Mouse (Mus musculus): ENCODE data around the gene Fktn. TPM values are rescaled to one million over a fixed set of nuclear protein-coding genes. Genes with fewer than 3 reads are reported as not detected.
"Not testable (repeated sequence)": the region's sequence is repeated elsewhere in the genome, so short reads cannot be mapped to it uniquely, and the experiment has no call there.

Fktn gene
- 4.3 and 4.4 TPM in 2 replicates for polyA plus RNA-seq (2015; fragmentation: Nextera tagmentation; extraction: Ambion mirVana)

- no peak for DNase-seq (ENCODE audit: low spot score)
Observed at GRCm38 (mm10) chr4:53713704-53714050, at the start of gene Fktn. Gene Fktn (plus strand): TSS chr4:53713998.

GRCm38 (mm10) chr4:53682092-53682491 lies 31.7 kb upstream of the Fktn start:
- no peak for DNase-seq (ENCODE audit: low spot score)

DNA sequence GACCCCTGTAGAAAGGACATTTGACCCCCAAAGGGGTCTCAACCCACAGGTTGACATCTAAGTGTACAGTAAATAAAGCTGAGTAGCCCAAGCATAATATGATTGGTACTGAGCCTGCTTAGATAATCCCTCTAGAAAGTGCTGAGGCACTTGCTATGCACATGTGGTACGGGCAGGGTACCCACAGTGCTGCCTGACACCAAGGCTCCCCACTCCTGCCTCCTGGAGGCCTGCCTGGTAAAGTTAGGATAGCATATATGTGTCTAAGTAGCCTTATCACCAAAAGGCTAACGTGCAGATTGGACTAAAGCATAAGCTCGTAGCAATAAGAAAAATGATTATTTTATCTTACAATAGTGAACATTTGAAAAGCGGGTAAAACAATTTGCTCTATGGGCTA lies 24.8 kb upstream of the Fktn start:
- DNase-seq (ENCODE audit: low spot score), result no peak

DNA sequence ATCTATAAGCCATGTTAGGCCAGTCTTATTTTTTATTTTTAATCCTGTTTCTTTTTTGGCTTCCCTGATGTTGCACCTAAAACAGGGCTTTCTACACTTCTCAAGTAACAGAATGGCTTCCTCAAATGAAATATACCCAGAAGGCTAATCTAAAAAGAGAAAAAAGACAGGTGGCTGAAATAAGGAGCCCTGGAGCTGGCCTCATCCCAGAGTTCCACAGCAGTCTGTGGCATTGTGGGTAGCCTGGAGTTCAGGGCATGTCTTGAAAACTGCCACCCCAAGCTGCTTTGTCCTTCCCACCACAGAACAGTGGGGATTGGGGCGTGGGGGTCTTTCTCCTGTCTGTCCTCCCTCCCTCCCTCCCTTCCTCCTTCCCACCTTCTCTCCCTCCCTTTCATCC lies 22.4 kb upstream of the Fktn start:
- no peak for DNase-seq (ENCODE audit: low spot score)

DNA sequence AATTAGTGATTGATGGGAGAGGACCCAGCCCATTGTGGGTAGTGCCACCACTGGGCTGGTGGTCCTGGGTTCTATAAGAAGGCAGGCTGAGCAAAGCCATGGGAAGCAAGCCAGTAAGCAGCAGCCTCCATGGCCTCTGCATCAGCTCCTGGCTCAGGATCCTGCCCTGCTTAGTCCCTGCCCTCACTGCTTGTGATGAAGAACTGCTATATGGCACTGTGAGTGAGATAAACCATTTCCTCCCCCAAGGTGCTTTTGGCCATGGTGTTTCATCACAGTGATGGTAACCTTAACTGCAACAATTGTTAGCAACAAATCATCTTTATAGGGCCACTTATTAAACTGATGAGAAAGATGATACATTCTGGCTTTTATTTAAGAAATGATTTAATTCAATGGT lies 4.6 kb upstream of the Fktn start:
- not testable (repeated sequence) for DNase-seq (ENCODE audit: low spot score)

DNA sequence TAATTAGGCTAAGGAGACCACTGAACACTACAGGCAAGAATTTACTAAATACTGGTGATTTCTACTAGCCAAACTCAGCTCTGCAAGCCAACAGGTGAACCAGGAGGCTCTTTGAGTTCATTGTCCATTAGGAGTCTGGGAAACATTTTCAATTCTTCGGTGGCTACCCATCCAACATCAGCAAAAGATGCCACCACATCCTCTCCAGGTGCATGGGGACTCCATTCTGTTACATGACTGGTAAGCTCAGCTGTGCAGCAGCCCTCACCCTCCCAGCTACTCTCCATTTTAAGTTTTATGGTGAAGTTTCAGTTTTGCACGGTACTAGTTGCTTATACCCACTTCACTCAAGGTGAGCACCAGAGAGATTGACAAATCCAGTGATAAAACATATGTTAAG lies 3.8 kb upstream of the Fktn start:
- no peak for DNase-seq (ENCODE audit: low spot score)

- DNase-seq (ENCODE audit: low spot score), result no peak
Observed at GRCm38 (mm10) chr4:53710555-53711328, 3.1 kb upstream of the Fktn start.

DNA sequence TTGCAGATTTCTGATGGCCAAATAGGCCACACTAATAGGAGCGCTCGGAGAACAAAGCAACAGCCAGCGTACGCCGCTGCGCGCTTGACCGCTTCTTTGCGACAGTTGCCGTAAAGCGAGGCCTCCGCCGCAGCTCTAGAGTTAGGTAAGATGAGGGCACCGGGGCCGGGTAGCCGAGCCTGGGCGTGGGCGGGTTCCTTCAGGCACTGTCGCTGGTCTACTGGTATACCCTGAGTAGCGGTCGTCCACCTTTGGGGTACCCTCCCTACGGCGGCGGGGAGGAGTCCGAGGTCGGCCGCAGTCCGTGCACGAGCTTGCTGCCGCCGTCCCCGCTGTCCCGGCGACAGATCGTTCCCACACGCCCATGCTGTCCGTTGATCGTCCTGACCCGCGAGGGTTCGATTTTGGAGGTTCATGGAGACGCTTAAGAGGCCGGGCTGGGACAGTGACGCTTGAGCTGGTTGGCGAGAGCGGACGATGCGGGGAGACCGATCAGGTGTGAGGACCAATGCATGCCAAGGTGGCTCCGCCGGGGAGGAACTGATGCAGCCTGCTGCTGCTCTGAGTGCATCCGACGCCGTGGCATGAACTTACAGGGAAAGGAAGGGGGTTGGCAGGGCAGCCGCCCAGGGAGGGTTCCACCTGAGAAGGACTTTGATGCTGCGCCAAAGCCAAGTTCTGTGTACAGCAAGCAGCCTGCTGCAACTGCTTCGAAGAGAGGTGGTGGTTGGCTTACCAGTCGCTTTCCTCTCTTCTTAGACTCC lies 435 bp downstream of the Fktn start:
- DNase-seq (ENCODE audit: low spot score), result peak; percentile 85

- DNase-seq (ENCODE audit: low spot score), result no peak
Observed at GRCm38 (mm10) chr4:53715977-53716376, 2.2 kb downstream of the Fktn start.

DNA sequence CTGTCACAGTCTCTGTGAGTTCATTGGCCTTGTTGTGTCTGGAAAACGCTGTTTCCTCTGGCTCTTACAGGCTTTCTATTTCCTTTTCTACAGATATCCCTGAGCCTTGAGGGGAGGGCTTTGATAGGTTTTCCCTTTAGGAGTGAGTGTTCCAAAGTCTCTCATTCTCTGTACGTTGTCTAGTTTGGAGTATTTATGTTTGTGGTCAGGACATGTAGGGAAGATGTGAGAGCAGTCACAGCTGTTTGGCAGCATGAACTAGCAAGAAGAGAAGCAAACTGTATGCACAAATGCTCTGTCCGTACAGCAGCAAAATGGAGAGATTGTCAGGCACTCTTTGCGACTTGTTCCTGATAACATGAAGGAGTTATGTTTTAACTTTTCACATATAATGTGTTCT lies 3.7 kb downstream of the Fktn start:
- DNase-seq (ENCODE audit: low spot score), result no peak

GRCm38 (mm10) chr4:53718261-53718660 lies 4.5 kb downstream of the Fktn start:
- DNase-seq (ENCODE audit: low spot score), result no peak

DNA sequence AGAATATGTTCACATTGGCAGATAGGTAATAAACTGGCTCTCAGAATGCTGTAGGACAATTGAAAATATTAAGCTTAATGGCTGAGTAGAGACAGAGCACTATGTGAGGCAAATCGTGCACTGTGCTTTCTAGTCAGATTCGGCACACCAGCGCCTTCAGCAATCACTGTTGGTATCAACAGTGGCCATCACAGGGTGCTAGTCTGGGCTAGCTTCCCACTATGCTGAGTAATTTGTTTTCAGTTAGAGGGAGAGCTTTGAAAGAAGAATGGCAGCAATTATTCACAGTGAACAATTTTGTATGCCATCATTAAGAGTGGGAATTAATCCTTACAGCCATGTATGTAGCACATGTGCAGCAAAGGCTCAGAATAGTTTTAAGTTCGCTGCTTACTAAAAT lies 8.7 kb downstream of the Fktn start:
- no peak for DNase-seq (ENCODE audit: low spot score)

- not testable (repeated sequence) for DNase-seq (ENCODE audit: low spot score)
Observed at GRCm38 (mm10) chr4:53726100-53726499, 12.3 kb downstream of the Fktn start.

DNA sequence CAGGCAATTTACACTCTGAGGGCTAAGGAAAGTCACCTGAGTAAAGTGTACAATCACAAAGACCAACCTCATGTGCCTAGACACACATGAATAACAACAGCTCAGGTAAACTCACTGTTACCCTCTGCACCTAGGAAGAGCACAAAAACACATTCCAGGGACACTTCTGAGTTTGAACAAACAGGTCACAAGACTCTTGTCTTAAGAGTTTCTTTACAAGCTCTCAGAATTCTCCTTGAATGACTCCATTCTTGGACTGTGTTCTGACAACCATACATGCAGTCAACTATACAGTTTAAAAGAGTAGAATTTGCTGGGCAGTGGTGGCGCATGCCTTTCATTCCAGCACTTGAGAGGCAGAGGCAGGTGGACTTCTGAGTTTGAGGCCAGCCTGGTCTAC lies 14.3 kb downstream of the Fktn start:
- no peak for DNase-seq (ENCODE audit: low spot score)

- DNase-seq (ENCODE audit: low spot score), result peak; percentile 55
Observed at GRCm38 (mm10) chr4:53738956-53739616, 25.3 kb downstream of the Fktn start.

GRCm38 (mm10) chr4:53749831-53750230 lies 36.0 kb downstream of the Fktn start:
- no peak for DNase-seq (ENCODE audit: low spot score)

DNA sequence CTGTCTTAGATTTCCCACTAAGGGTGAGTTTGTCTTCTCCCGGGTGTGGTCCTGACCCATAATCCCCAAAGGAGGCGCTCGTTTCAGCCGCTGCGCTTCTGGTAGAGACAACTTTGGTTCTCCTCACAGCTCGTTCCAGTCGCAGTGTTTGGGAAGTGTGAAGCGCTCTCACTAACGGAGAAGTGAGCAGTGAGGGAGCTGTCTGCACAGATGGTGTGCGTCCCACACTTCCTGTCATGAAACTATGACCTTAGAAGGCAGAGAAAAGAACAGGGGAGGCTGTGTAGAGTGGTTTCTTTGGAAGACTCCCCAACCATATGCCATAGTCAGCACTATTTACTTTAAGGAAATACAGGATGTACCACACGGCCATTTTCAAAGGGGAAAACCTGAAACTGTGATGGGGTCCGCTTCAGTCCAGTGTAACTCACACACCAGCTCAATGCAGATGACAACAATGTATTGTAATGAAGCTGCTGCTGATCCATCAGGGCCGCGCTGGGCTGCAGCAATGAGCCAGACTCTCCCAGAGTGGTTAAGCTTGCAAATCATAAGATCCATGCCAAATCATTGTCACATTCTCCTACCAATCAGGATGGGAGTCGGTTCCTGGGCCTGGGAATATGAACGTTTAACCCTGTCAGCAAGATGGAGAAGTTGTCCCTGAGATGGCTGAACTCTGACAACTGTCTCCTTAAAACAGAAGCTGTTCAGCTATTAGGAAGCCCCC lies 36.8 kb downstream of the Fktn start:
- DNase-seq (ENCODE audit: low spot score), result no peak

GRCm38 (mm10) chr4:53757030-53757429 lies 43.2 kb downstream of the Fktn start:
- DNase-seq (ENCODE audit: low spot score), result no peak

DNA sequence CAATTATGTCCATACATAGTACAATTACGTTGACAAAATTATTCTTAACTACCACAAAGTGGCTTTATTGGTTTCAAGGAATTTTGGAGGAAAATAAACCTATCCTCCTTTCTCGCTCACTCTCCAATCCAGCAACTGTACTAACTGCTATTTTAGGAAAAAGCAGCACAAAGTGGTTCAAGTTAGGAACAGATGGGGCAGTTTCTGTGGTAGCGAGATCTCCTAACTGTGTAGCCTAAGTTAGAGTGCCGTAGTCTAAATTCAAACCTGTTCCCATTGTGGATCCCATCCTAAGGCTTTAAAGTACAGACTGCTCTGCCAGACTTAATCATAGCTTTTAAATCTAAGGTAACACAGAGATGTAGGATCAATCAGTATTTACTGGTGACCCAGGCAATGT lies 45.0 kb downstream of the Fktn start:
- DNase-seq (ENCODE audit: low spot score), result no peak

GRCm38 (mm10) chr4:53759678-53760077 lies 45.9 kb downstream of the Fktn start:
- no peak for DNase-seq (ENCODE audit: low spot score)

DNA sequence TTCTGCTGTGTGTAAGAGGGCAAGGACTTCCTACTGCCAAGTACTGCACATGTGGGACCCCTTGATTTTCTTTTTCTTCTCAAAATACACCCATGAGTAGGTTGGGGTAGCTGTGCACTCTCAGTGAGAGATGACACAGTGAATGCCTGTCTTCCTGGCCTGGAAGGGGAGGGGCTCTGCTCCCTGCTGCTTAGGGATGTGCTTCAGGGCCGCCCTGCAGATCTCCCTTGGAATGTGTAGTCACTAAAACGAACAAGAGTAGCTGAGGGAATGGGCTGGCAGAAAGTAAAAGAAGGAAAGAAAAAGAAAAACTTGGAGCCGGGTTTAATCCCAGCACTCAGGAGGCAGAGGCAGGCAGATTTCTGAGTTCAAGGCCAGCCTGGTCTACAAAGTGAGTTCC lies 48.7 kb downstream of the Fktn start:
- DNase-seq (ENCODE audit: low spot score), result no peak

Data from thymus, postnatal 0 days (tissue).